In the genomic region with DNA sequence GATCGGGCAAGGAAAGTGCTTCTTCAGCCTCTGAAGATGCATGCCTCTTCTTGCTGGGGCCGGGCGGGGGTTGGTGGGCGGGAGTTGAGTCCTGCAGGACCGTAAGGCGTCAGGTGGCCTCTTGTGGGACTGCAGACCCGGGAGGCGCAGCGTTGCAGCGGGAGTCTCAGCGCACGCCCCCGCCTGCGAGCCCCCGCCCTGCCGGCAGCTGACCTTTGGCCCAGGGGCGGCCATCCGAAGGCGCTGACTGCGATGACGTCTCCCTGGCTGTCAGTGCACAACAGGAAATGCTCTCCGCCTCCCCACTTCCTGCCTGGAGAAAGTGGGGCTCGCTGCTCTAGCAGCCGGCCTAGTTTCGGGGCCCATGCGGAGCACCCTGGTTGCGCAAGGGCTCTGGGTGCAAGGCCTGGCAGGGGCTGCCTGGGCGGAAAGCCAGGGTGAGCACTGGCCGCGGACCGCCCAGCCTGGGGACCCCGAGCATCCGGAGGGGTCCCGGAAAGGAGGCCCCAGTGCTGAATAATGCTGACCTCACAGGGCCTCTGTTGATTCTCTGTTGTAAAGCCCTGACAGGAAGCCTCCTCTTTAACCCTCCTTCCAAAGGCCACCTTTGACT, we compare ENCODE assay signal across 7 mouse cellular contexts. TPM values are rescaled to one million over a fixed set of nuclear protein-coding genes. Genes with fewer than 3 reads are reported as not detected.
DNase-seq lines count a peak whose midpoint lies in the region; ATAC-seq and TF ChIP-seq lines count a peak whose summit lies in the region.

No protein-coding gene starts in this region.

- H3K4me3 ChIP-seq in embryonic facial prominence, embryonic 14.5 days (ENCODE audit: low read depth, low read length), result peak overlapping the region; percentile 47
- H3K4me3 ChIP-seq in heart, embryonic 10.5 days, result peak overlapping the region; percentile 64
- peak overlapping the region; percentile 50 for H3K4me3 ChIP-seq in kidney, embryonic 14.5 days (ENCODE audit: low read length)
- peak overlapping the region; percentile 60 for H3K4me3 ChIP-seq in midbrain, postnatal 0 days (ENCODE audit: low read depth, low read length)
- peak overlapping the region; percentile 59 for H3K4me3 ChIP-seq in spleen, adult 2 months (ENCODE audit: extremely low read depth, insufficient read depth, insufficient read length)

- peak; percentile 42 to 63 for DNase-seq in adrenal gland, postnatal 4 days (ENCODE audit: low spot score in 2 of 2)
- DNase-seq in embryonic facial prominence, embryonic 14.5 days (ENCODE audit: low spot score), result peak; percentile 80
- peak; percentile 94 for DNase-seq in heart, embryonic 10.5 days (ENCODE audit: low spot score)
- peak; percentile 80 for DNase-seq in liver
- DNase-seq in midbrain, postnatal 0 days (ENCODE audit: low spot score), result peak; percentile 81
- peak; percentile 82 to 83 for DNase-seq in spleen, adult 2 months (ENCODE audit: low read depth in 1 of 2, low spot score in 2 of 2)

- peak; percentile 86 for ATAC-seq in embryonic facial prominence, embryonic 14.5 days (ENCODE audit: low read depth)
- ATAC-seq in kidney, embryonic 14.5 days (ENCODE audit: low FRiP score, low TSS enrichment), result peak; percentile 91
- peak; percentile 93 for ATAC-seq in midbrain, postnatal 0 days (ENCODE audit: low FRiP score)

- H3K4me2 ChIP-seq in embryonic facial prominence, embryonic 14.5 days (ENCODE audit: low read depth, low read length), result peak overlapping the region; percentile 72
- H3K4me2 ChIP-seq in kidney, embryonic 14.5 days (replicated peaks; ENCODE audit: low read depth, low read length), result peak overlapping the region; percentile 71
- H3K4me2 ChIP-seq in midbrain, postnatal 0 days (ENCODE audit: low read depth, low read length, poor library complexity, severe bottlenecking), result peak overlapping the region; percentile 77

- H3K36me3 ChIP-seq in embryonic facial prominence, embryonic 14.5 days (ENCODE audit: control insufficient read depth, insufficient read depth, low read length), result no peaks in the 10 kb centered on the region
- no peaks in the 10 kb centered on the region for H3K36me3 ChIP-seq in heart, embryonic 10.5 days
- no peaks in the 10 kb centered on the region for H3K36me3 ChIP-seq in kidney, embryonic 14.5 days (ENCODE audit: control insufficient read depth, insufficient read depth, low read length)
- H3K36me3 ChIP-seq in midbrain, postnatal 0 days (ENCODE audit: insufficient read depth, low read length), result no peaks in the 10 kb centered on the region
- no peaks in the 10 kb centered on the region for H3K36me3 ChIP-seq in spleen, adult 2 months (ENCODE audit: control insufficient read depth, insufficient read depth, low read length)

- whole genome bisulfite sequencing in embryonic facial prominence, embryonic 14.5 days, result 2% methylated on average over 25 of the region's 34 CpGs
- 1% methylated on average over 34 of the region's 34 CpGs for WGBS in heart, embryonic 10.5 days
- 2% methylated on average over 32 of the region's 34 CpGs for WGBS in kidney, embryonic 14.5 days
- under 1% methylated on average over 27 of the region's 34 CpGs for WGBS in midbrain, postnatal 0 days
- WGBS in spleen, adult 2 months, result under 1% methylated on average over 34 of the region's 34 CpGs

- no peaks in the 10 kb centered on the region for H3K9me3 ChIP-seq in embryonic facial prominence, embryonic 14.5 days (ENCODE audit: control insufficient read depth, low read length)
- H3K9me3 ChIP-seq in heart, embryonic 10.5 days, result no peaks in the 10 kb centered on the region
- H3K9me3 ChIP-seq in kidney, embryonic 14.5 days (ENCODE audit: control insufficient read depth, low read length), result no peaks in the 10 kb centered on the region
- H3K9me3 ChIP-seq in midbrain, postnatal 0 days (ENCODE audit: low read length), result no peaks in the 10 kb centered on the region

- H3K27ac ChIP-seq in embryonic facial prominence, embryonic 14.5 days (replicated peaks; ENCODE audit: low read depth, low read length), result peak overlapping the region; percentile 65
- H3K27ac ChIP-seq in heart, embryonic 10.5 days, result peak overlapping the region; percentile 94
- H3K27ac ChIP-seq in kidney, embryonic 14.5 days (ENCODE audit: low read depth, low read length), result peak overlapping the region; percentile 94
- H3K27ac ChIP-seq in midbrain, postnatal 0 days (ENCODE audit: low read depth, low read length), result peak overlapping the region; percentile 86
- H3K27ac ChIP-seq in spleen, adult 2 months (ENCODE audit: insufficient read depth, low read length), result peak overlapping the region; percentile 99

- TF ChIP-seq POLR2A in spleen, adult 2 months (IDR thresholded peaks at IDR 0.05; ENCODE audit: low read depth, low read length), result peak; percentile 72

- 0 out of 2 replicates have a peak, but pooled peaks have one; percentile 7 for TF ChIP-seq CTCF in midbrain, postnatal 0 days (IDR thresholded peaks at IDR 0.05)
- no peak for TF ChIP-seq CTCF in spleen, adult 2 months (IDR thresholded peaks at IDR 0.05; ENCODE audit: extremely low read depth, insufficient read depth, insufficient read length, insufficient replicate concordance)

- H3K27me3 ChIP-seq in embryonic facial prominence, embryonic 14.5 days (replicated peaks; ENCODE audit: control insufficient read depth, insufficient read depth, low read length), result no peaks in the 10 kb centered on the region
- H3K27me3 ChIP-seq in heart, embryonic 10.5 days (ENCODE audit: insufficient read depth, poor library complexity, severe bottlenecking), result no peaks in the 10 kb centered on the region
- H3K27me3 ChIP-seq in kidney, embryonic 14.5 days (ENCODE audit: control insufficient read depth, insufficient read depth, low read length), result no peaks in the 10 kb centered on the region
- no peaks in the 10 kb centered on the region for H3K27me3 ChIP-seq in midbrain, postnatal 0 days (ENCODE audit: insufficient read depth, low read length)
- H3K27me3 ChIP-seq in spleen, adult 2 months (ENCODE audit: control insufficient read depth, insufficient read depth, low read length), result no peaks in the 10 kb centered on the region

- H3K9ac ChIP-seq in embryonic facial prominence, embryonic 14.5 days (ENCODE audit: low read depth, low read length), result peak overlapping the region; percentile 68
- H3K9ac ChIP-seq in kidney, embryonic 14.5 days (ENCODE audit: low read depth, low read length), result peak overlapping the region; percentile 70
- peak overlapping the region; percentile 79 for H3K9ac ChIP-seq in midbrain, postnatal 0 days (replicated peaks; ENCODE audit: low read length, poor library complexity, severe bottlenecking)

- no peaks in the 10 kb centered on the region; the same call in 1 of the 2 replicates for H3K4me1 ChIP-seq in embryonic facial prominence, embryonic 14.5 days (ENCODE audit: control insufficient read depth, insufficient read depth, low read length)
- peaks cover 14% of the 10 kb centered on the region for H3K4me1 ChIP-seq in heart, embryonic 10.5 days
- peaks cover 10% of the 10 kb centered on the region for H3K4me1 ChIP-seq in kidney, embryonic 14.5 days (ENCODE audit: control insufficient read depth, insufficient read depth, low read length)
- no peaks in the 10 kb centered on the region for H3K4me1 ChIP-seq in midbrain, postnatal 0 days (ENCODE audit: insufficient read depth, low read length)
- peaks cover 15% of the 10 kb centered on the region; the same call in 1 of the 2 replicates for H3K4me1 ChIP-seq in spleen, adult 2 months (ENCODE audit: control insufficient read depth, insufficient read depth, insufficient read length)

RNA-seq across cellular contexts. Expression of gene Hivep2, which starts 17.0 kb away (rescaled TPM):
- total RNA-seq in adrenal gland, postnatal 4 days (2021), result 10 to 100 TPM; 23.3 to 26.6 TPM
- 14.8 and 15.6 TPM in 2 replicates for polyA plus RNA-seq in embryonic facial prominence, embryonic 14.5 days (2014; fragmentation: Nextera tagmentation; extraction: Ambion mirVana)
- 3.4 and 4.1 TPM in 2 replicates for polyA plus RNA-seq in heart, embryonic 10.5 days (2016; fragmentation: Nextera tagmentation; extraction: Ambion mirVana)
- 6.1 and 7.9 TPM in 2 replicates for polyA plus RNA-seq in kidney, embryonic 14.5 days (2014; fragmentation: Nextera tagmentation; extraction: Ambion mirVana)
- 37.5 and 40.9 TPM in 2 replicates for total RNA-seq in midbrain, postnatal 0 days (2014; rRNA removed)
- polyA plus RNA-seq in midbrain, postnatal 0 days (2015; fragmentation: Nextera tagmentation; extraction: Ambion mirVana), result 10.6 and 10.8 TPM in 2 replicates
- polyA plus RNA-seq in spleen, adult 2 months (2012; rRNA removed), result 8.7 and 10.7 TPM in 2 replicates

Comparison
In these comparisons a context has a peak if more than half of its experiments do, and no peak if none do; other contexts are left out.
1. Peak in every context shown above with its lines: DNase-seq, ATAC-seq, H3K4me3 ChIP-seq and H3K27ac ChIP-seq.